22 mouse cellular contexts compared by ENCODE assay signal in genomic region chr2:103833816-103834445, GRCm38 (mm10). TPM values are rescaled to one million over a fixed set of nuclear protein-coding genes. Genes with fewer than 3 reads are reported as not detected.
DNase-seq lines count a peak whose midpoint lies in the region; ATAC-seq and TF ChIP-seq lines count a peak whose summit lies in the region.
"Had no signal": no experiment of that assay in that cellular context is flagged by ENCODE, and none has a peak within 500 bp of the region (broad histone marks: within the 10 kb centered on the region; RNA-seq: fewer than 3 reads in every experiment).

No protein-coding gene starts in this region.

- 48% methylated on average over 3 of the region's 3 CpGs for WGBS in liver, postnatal 0 days (ENCODE audit: insufficient replicate concordance)

- H3K4me1 ChIP-seq in liver, postnatal 0 days (ENCODE audit: insufficient read depth): 0 out of 2 replicates have a peak, but pooled peaks cover 7% of the 10 kb centered on the region

- no peaks in the 10 kb centered on the region for H3K36me3 ChIP-seq in liver, postnatal 0 days (replicated peaks; ENCODE audit: insufficient read depth, low read length)
- H3K36me3 ChIP-seq: hindbrain, embryonic 12.5 days; hindbrain, embryonic 15.5 days had no signal

- no peak for TF ChIP-seq EP300 in liver, postnatal 0 days (IDR thresholded peaks at IDR 0.05; ENCODE audit: low read depth)

- no peak overlapping the region for H3K4me3 ChIP-seq in liver, postnatal 0 days (ENCODE audit: low read depth, low read length)
- H3K4me3 ChIP-seq: gastrocnemius, adult 2 months; heart, adult 2 months; hindbrain, embryonic 12.5 days; hindbrain, embryonic 15.5 days had no signal

- no peak overlapping the region for H3K4me2 ChIP-seq in liver, postnatal 0 days (ENCODE audit: low read depth, low read length)
- H3K4me2 ChIP-seq: heart, embryonic 11.5 days; hindbrain, embryonic 12.5 days; hindbrain, embryonic 15.5 days had no signal

- H3K9ac ChIP-seq in liver, postnatal 0 days (replicated peaks): no peak overlapping the region
- H3K9ac ChIP-seq: forebrain, postnatal 0 days; hindbrain, embryonic 12.5 days; hindbrain, embryonic 15.5 days had no signal

- no peaks in the 10 kb centered on the region for H3K9me3 ChIP-seq in liver, postnatal 0 days (ENCODE audit: low read length)
- H3K9me3 ChIP-seq: hindbrain, embryonic 12.5 days; hindbrain, embryonic 15.5 days had no signal

- H3K27ac ChIP-seq in liver, postnatal 0 days (ENCODE audit: low read depth): 0 out of 2 replicates have a peak overlapping the region, but pooled peaks have one; percentile 25
- H3K27ac ChIP-seq: gastrocnemius, adult 2 months; heart, adult 2 months; hindbrain, embryonic 12.5 days; hindbrain, embryonic 15.5 days had no signal

- no peak for ATAC-seq in liver, postnatal 0 days
- ATAC-seq in common myeloid progenitor, adult 5-6 weeks (replicated peaks; ENCODE audit: low read depth, poor library complexity, severe bottlenecking): peak; percentile 45; the same call in 1 of the 2 replicates
- peak; percentile 86 for ATAC-seq in granulocyte monocyte progenitor cell, adult 5-6 weeks (replicated peaks; ENCODE audit: poor library complexity, severe bottlenecking)
- ATAC-seq: CD4-positive, CD25-positive, alpha-beta regulatory T cell, adult 4 months; forebrain, embryonic 14.5 days; forebrain, postnatal 0 days; Patski had no signal

- H3K27me3 ChIP-seq in liver, postnatal 0 days (ENCODE audit: insufficient read depth, low read length): no peaks in the 10 kb centered on the region
- H3K27me3 ChIP-seq: hindbrain, embryonic 12.5 days; hindbrain, embryonic 15.5 days had no signal

- no peak for DNase-seq in liver, postnatal 0 days
- DNase-seq in liver: no peak
- DNase-seq in heart, adult 9 months (ENCODE audit: low spot score in 2 of 2): no peak
- DNase-seq in kidney, adult 9 months: no peak
- no peak for DNase-seq in kidney, postnatal 10 days
- DNase-seq: adrenal gland, postnatal 14 days; cerebellum, adult 11-12 months; cerebellum, adult 8-10 months; cerebellum, postnatal 10 days; cerebellum, postnatal 36 days; forebrain, postnatal 0 days; gastrocnemius, adult 2 months; gastrocnemius, postnatal 14 days; heart, adult 2 months had no signal

- TF ChIP-seq CTCF in liver, postnatal 0 days (IDR thresholded peaks at IDR 0.05; ENCODE audit: low read depth): no peak

RNA-seq across cellular contexts. Expression of gene Caprin1, which starts 36.5 kb away (rescaled TPM):
- 61.9 and 69.2 TPM in 2 replicates for polyA plus RNA-seq in liver, postnatal 0 days (2015; fragmentation: Nextera tagmentation; extraction: Ambion mirVana)
- total RNA-seq in common myeloid progenitor, adult 5-6 weeks (2017): 522 and 606 TPM in 2 replicates
- total RNA-seq in granulocyte monocyte progenitor cell, adult 5-6 weeks (2014; fragmentation: Nextera tagmentation): 371 and 391 TPM in 2 replicates
- 510 and 593 TPM in 2 replicates for total RNA-seq in granulocyte monocyte progenitor cell, adult 5-6 weeks (2017)
